Mouse (Mus musculus): Measurements from ENCODE around the gene Prkcz.

Gene Prkcz

GRCm38 (mm10) chr4:155307591-155307990, 53.6 kb downstream of the Prkcz start:
- no peak for DNase-seq

GRCm38 (mm10) chr4:155306356-155307242, 54.6 kb downstream of the Prkcz start:
- no peak for DNase-seq

- no peak for DNase-seq
Observed at GRCm38 (mm10) chr4:155305531-155306031, 55.6 kb downstream of the Prkcz start.

GRCm38 (mm10) chr4:155304508-155305096, 56.6 kb downstream of the Prkcz start:
- DNase-seq = no peak

GRCm38 (mm10) chr4:155301965-155302364, 59.2 kb downstream of the Prkcz start:
- no peak for DNase-seq

- no peak for DNase-seq
Observed at GRCm38 (mm10) chr4:155301098-155301447, 60.1 kb downstream of the Prkcz start.

- no peak for DNase-seq
Observed at GRCm38 (mm10) chr4:155300421-155301097, 60.6 kb downstream of the Prkcz start.

GRCm38 (mm10) chr4:155298826-155299225, 62.3 kb downstream of the Prkcz start:
- no peak for DNase-seq

GRCm38 (mm10) chr4:155297057-155297456, 64.1 kb downstream of the Prkcz start:
- DNase-seq = no peak

GRCm38 (mm10) chr4:155295996-155296395, 65.2 kb downstream of the Prkcz start:
- DNase-seq = no peak

GRCm38 (mm10) chr4:155295026-155295590, 66.1 kb downstream of the Prkcz start:
- DNase-seq = no peak

GRCm38 (mm10) chr4:155294381-155294780, 66.8 kb downstream of the Prkcz start:
- no peak for DNase-seq

GRCm38 (mm10) chr4:155292863-155293262, 68.3 kb downstream of the Prkcz start:
- DNase-seq = no peak

GRCm38 (mm10) chr4:155290045-155290444, 71.1 kb downstream of the Prkcz start:
- DNase-seq = no peak

- no peak for DNase-seq
Observed at GRCm38 (mm10) chr4:155288586-155288985, 72.6 kb downstream of the Prkcz start.

GRCm38 (mm10) chr4:155287713-155288112, 73.4 kb downstream of the Prkcz start:
- no peak for DNase-seq

- DNase-seq = no peak
Observed at GRCm38 (mm10) chr4:155286090-155286489, 75.1 kb downstream of the Prkcz start.

GRCm38 (mm10) chr4:155284521-155285379, 76.4 kb downstream of the Prkcz start:
- DNase-seq = no peak

GRCm38 (mm10) chr4:155283585-155283984, 77.6 kb downstream of the Prkcz start:
- no peak for DNase-seq

GRCm38 (mm10) chr4:155283001-155283503, 78.1 kb downstream of the Prkcz start:
- DNase-seq = peak; percentile 94

GRCm38 (mm10) chr4:155282231-155282630, 78.9 kb downstream of the Prkcz start:
- no peak for DNase-seq

- DNase-seq = no peak
Observed at GRCm38 (mm10) chr4:155281652-155282051, 79.5 kb downstream of the Prkcz start.
